Mouse (Mus musculus) heart, embryonic 14.5 days (tissue): ENCODE measurements around the gene Igfbpl1. TPM values are rescaled to one million over a fixed set of nuclear protein-coding genes. Genes with fewer than 3 reads are reported as not detected.

Experiments used
- ATAC-seq: fragments of 200-750 bp; cut with Nextera tagmentation; 2 replicates; pipeline ENCODE4 v1.8.0; 2017; ENCODE audit warnings: low read depth, moderate TSS enrichment; ENCODE audit not compliant: insufficient number of reproducible peaks, insufficient read depth, low FRiP score
- H3K27ac ChIP-seq, 2 experiments: fragments of 200-500 bp in 1 of 2; fragments of 300-500 bp in 1 of 2; sonication (generic) in 1 of 2; replicated peaks in 1 of 2; 2 replicates each; pipeline ENCODE4 v1.5.1; 2012 to 2014; ENCODE audit warnings: low read depth in 2 of 2, low read length in 2 of 2, control low read depth in 1 of 2, mild to moderate bottlenecking in 1 of 2, mixed read lengths in 1 of 2; ENCODE audit not compliant: control insufficient read depth in 1 of 2, insufficient read depth in 1 of 2
- H3K27me3 ChIP-seq: fragments of 300-500 bp; sonication (generic); 2 replicates; pipeline ENCODE4 v1.6.1; 2014; ENCODE audit warnings: mild to moderate bottlenecking, low read length, control low read depth; ENCODE audit not compliant: control insufficient read depth, insufficient read depth
- H3K36me3 ChIP-seq: fragments of 300-500 bp; sonication (generic); 2 replicates; pipeline ENCODE4 v1.6.1; 2014; ENCODE audit warnings: mild to moderate bottlenecking, control low read depth, low read length, mixed read lengths; ENCODE audit not compliant: control insufficient read depth, insufficient read depth
- H3K4me1 ChIP-seq, 2 experiments: fragments of 200-500 bp in 1 of 2; fragments of 300-500 bp in 1 of 2; sonication (generic) in 1 of 2; 2 replicates each; pipeline ENCODE4 v1.6.1; 2012 to 2014; ENCODE audit warnings: low read length in 2 of 2, control low read depth in 1 of 2, mixed read lengths in 1 of 2; ENCODE audit not compliant: control insufficient read depth in 2 of 2, insufficient read depth in 2 of 2
- H3K4me2 ChIP-seq: fragments of 300-500 bp; sonication (generic); 2 replicates; pipeline ENCODE4 v1.6.1; 2014; ENCODE audit warnings: mild to moderate bottlenecking, low read length
- H3K4me3 ChIP-seq, 2 experiments: fragments of 200-500 bp in 1 of 2; fragments of 300-500 bp in 1 of 2; sonication (generic) in 1 of 2; 2 replicates each; pipeline ENCODE4 v1.5.1; 2012 to 2014; ENCODE audit warnings: low read length in 2 of 2, mild to moderate bottlenecking in 2 of 2, control low read depth in 1 of 2, low read depth in 1 of 2, moderate library complexity in 1 of 2; ENCODE audit not compliant: control insufficient read depth in 1 of 2, insufficient read depth in 1 of 2
- H3K9ac ChIP-seq: fragments of 300-500 bp; sonication (generic); 2 replicates; pipeline ENCODE4 v1.6.1; 2014; ENCODE audit warnings: mild to moderate bottlenecking, low read length
- H3K9me3 ChIP-seq: fragments of 300-500 bp; sonication (generic); 2 replicates; pipeline ENCODE4 v1.6.1; 2016; ENCODE audit warnings: low read length, control low read depth; ENCODE audit not compliant: control insufficient read depth
- WGBS: fragments of 180-500 bp; shearing (Covaris S2); extraction: QIAGEN DNeasy Blood & Tissue Kit; methylation state at CpG from one replicate; pipeline ENCODE4 v1.1.7; 2014; 5-methylcytosine and 5-hydroxymethylcytosine counted together
- polyA plus RNA-seq: library from polyadenylated mRNA; unstranded; fragments of >200 nt; fragmentation: Nextera tagmentation; extraction: Ambion mirVana; gene quantifications from 2 replicates; pipeline ENCODE4 v1.2.1, GENCODE M21; 2014

The Igfbpl1 gene
- polyA plus RNA-seq, 1 experiment from 2014 or later = 5.9 TPM

- no peak for ATAC-seq
- Histone ChIP-seq H3K27me3 (peaks cover 2% of the 10 kb centered on the region; the same call in 1 of the 2 replicates), H3K9me3 (no peaks in the 10 kb centered on the region), H3K4me2 (peak overlapping the region; percentile 63), H3K27ac (peak overlapping the region; percentile 23 to 55; a peak in 3 of 4 replicates), H3K36me3 (no peaks in the 10 kb centered on the region), H3K9ac (peak overlapping the region; percentile 61), H3K4me1 (peaks cover 54 to 58% of the 10 kb centered on the region in 2 experiments), H3K4me3 (peak overlapping the region; percentile 6 to 11; a peak in 3 of 4 replicates)
- WGBS = 10% methylated on average over 18 of the region's 18 CpGs
These were observed 63.2 kb downstream of the Igfbpl1 start for GRCm38 (mm10) chr4:45763288-45764140.

DNA sequence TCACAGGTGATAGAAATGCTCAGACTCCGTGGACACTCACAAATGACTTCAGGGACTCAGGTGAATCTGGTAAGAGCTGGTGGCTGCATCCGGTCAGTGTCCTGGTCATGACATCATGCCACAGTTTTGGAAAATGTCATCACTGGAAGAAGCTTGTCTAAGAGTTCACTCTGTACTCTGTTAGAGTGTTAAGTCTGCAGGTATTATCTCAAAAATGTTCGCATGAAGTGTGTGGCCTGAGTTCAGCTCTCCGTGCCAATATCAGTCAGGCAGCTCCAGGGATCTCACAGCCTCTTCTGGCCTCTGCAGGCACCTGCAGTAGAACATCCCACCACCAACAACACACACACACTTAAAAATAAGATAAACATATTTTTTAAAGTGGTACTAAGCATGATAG, 64.1 kb downstream of the Igfbpl1 start:
- Histone ChIP-seq H3K27me3 (peaks cover 2% of the 10 kb centered on the region; the same call in 1 of the 2 replicates), H3K4me3 (no peak overlapping the region), H3K9ac (no peak overlapping the region), H3K9me3 (no peaks in the 10 kb centered on the region), H3K4me1 (peaks cover 45 to 49% of the 10 kb centered on the region in 2 experiments), H3K36me3 (no peaks in the 10 kb centered on the region), H3K4me2 (no peak overlapping the region), H3K27ac (no peak overlapping the region; a peak in 1 of 4 replicates)
- 48% methylated on average over 4 of the region's 4 CpGs for WGBS
- no peak for ATAC-seq

Other genes with a start within 250 kb of the Igfbpl1 start
- 68.7 and 75.0 TPM in 2 replicates for gene Aldh1b1, start 27.9 kb downstream of the Igfbpl1 start, polyA plus RNA-seq
- gene Stra6l, start 21.7 kb upstream of the Igfbpl1 start, polyA plus RNA-seq = 0.11 and 0.16 TPM in 2 replicates
- gene Ccdc180, start 63.4 kb upstream of the Igfbpl1 start, polyA plus RNA-seq = 0.13 and 0.19 TPM in 2 replicates
- gene Tdrd7, start 138.4 kb upstream of the Igfbpl1 start, polyA plus RNA-seq = 19.1 and 19.5 TPM in 2 replicates
- gene Tmod1, start 212.0 kb upstream of the Igfbpl1 start, polyA plus RNA-seq = 220 and 230 TPM in 2 replicates